Mouse (Mus musculus) liver (tissue): ENCODE results near the gene Olfr1087.
"Not testable (repeated sequence)": the region's sequence is repeated elsewhere in the genome, so short reads cannot be mapped to it uniquely, and the experiment has no call there.

Experiments
- DNase-seq: peaks from one replicate; pipeline ENCODE4 v3.0.0-alpha.2; 2020; ENCODE audit warnings: mixed read lengths

Olfr1087 gene

DNA sequence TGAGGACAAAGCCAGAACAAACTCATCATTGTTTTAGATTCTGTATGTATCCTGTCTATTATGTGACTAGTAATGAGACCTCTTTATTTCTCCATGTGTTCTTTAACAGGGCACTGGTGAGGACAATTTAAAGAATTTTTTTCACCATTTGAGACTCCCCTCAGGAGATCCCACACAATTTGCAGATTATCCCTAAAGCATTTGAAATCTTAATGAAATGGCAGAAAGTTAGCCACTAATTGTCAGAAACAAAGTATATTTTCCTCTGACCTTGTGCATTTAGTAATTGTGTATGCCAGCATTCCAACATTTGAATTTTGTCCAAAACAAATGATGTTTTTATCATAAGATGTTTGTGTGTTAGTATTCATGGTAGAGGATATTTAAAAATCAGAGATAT, at the start of gene Olfr1087:
Gene Olfr1087 (minus strand): TSS at position 101 of the 400 bp plus-strand sequence.
- no peak for DNase-seq

DNA sequence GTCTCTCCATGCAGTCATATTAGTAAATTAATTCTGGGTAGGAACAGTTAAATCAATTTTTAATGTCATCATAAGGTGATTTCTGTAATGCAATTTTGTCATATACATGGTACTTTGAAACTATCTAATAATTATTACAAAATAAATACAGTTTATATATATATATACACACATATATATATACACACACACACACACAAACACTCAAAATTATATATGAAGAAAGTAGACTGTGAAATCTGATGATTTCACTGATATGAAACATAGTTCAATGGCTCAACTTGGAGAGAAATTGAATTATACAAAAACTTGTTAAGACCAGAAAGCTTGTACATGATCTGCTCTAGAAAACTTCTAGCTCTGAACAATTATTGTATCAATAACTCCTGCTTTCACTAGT, 35.4 kb upstream of the Olfr1087 start, which contains the start of gene Olfr1089:
Gene Olfr1089 (minus strand): TSS at position 101 of the 400 bp plus-strand sequence.
- DNase-seq = no peak

DNA sequence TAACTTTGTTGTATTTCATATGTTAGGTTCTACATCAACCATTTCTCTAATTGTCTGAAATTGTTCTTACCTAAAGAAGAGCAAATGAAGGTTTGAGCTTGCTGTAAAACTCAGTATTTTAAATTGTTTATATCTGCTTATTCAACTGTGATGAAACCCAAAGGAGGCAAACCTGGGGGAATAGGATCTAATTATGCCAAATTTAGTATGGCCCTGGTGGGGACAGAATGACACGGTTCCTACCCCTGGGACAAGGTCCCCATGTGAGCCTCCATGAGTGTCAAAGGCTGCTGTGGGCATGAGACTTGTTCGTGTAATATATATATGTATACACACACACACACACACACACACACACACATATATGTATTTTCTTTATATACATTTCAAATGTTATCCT, 18.2 kb downstream of the Olfr1087 start, which contains the start of gene Olfr1086:
Gene Olfr1086 (minus strand): TSS at position 101 of the 400 bp plus-strand sequence.
- DNase-seq = no peak

DNA sequence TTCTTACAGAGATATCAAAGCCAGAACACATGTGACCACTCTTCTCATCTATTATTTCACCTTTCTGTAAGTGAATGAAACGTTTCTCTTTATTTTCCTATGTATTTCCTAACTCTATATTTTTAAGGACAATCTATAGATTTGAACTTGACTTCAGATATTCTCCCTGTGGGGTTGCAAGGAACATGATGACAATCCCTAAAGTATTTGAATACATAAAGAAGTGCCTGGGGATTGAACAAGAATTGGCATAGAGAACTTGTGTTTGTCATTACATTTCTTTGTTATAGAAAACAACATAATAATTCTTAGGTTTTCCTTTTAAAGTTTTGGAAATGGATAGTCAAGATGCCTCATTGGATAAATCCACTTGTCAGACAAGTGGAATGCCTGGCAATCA, 36.3 kb downstream of the Olfr1087 start, which contains the start of gene Olfr1085:
Gene Olfr1085 (minus strand): TSS at position 101 of the 400 bp plus-strand sequence.
- no peak for DNase-seq

DNA sequence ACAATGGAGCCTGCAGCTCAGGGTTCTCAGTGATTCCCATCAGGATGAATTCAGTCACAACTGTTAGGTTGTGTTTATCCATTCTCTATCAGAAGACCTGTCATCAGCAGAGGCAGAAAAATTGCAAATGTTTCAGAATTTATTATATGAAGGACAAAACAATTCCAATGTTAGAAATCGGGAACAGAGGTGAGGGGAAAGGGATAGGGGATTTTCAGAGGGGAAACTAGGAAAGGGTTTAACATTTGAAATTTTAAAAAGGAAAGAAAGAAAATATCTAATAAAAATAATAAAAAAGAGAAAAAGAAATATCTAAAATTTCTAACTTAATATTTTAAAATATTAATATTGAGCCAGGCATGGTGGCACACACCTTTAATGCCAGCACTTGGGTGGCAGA, 58.6 kb downstream of the Olfr1087 start, which contains the start of gene Olfr1084:
Gene Olfr1084 (minus strand): TSS at position 101 of the 400 bp plus-strand sequence.
- DNase-seq = not testable (repeated sequence)
